Mouse (Mus musculus) C2C12 (cell line): ENCODE data around the gene Wwc2.

Experiments used
- CTCF ChIP-seq: IDR thresholded peaks from one replicate; pipeline ENCODE4 v1.5.1; 2011; ENCODE audit not compliant: control insufficient read depth, insufficient read depth, insufficient read length
- MAX ChIP-seq: IDR thresholded peaks from one replicate; pipeline ENCODE4 v1.6.1; 2011; ENCODE audit warnings: mild to moderate bottlenecking, control low read depth
- MYOD1 ChIP-seq: IDR thresholded peaks from one replicate; pipeline ENCODE4 v1.6.1; 2011; ENCODE audit warnings: low read depth; ENCODE audit not compliant: control insufficient read depth, insufficient read length
- MYOG ChIP-seq: IDR thresholded peaks from one replicate; pipeline ENCODE4 v1.6.1; 2011; ENCODE audit not compliant: control insufficient read depth, insufficient read length; ENCODE audit errors: extremely low read depth
- USF1 ChIP-seq: IDR thresholded peaks from one replicate; pipeline ENCODE4 v1.6.1; 2011; ENCODE audit warnings: low read depth, mild to moderate bottlenecking, control low read depth, moderate library complexity

DNA sequence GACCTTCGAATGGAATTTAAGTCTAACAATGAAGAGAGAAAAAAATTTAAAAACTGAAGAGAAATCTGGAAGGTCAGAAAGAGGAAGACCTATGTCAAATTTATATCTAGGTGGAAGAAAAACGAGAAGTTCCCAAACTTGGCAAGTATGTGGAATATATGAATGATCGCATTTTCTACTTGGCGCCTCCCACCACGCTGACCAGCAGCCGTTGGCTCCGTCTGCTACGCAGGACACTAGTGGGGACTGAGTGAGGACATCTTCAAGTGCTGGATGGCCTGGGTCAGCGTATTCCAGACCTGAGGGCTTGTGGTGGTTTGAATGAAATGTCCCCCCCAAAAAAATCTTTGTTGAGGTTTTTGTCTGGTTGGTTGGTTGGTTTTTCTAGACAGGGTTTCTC is 84.6 kb downstream of the Wwc2 start:
- TF ChIP-seq USF1 (no peak), MYOG (no peak), CTCF (no peak), MYOD1 (no peak), MAX (no peak)
